Mouse (Mus musculus): ENCODE results near the gene Pradc1. TPM values are rescaled to one million over a fixed set of nuclear protein-coding genes. Genes with fewer than 3 reads are reported as not detected.

The Pradc1 gene
- polyA plus RNA-seq, 1 experiment: 44.0 TPM

DNA sequence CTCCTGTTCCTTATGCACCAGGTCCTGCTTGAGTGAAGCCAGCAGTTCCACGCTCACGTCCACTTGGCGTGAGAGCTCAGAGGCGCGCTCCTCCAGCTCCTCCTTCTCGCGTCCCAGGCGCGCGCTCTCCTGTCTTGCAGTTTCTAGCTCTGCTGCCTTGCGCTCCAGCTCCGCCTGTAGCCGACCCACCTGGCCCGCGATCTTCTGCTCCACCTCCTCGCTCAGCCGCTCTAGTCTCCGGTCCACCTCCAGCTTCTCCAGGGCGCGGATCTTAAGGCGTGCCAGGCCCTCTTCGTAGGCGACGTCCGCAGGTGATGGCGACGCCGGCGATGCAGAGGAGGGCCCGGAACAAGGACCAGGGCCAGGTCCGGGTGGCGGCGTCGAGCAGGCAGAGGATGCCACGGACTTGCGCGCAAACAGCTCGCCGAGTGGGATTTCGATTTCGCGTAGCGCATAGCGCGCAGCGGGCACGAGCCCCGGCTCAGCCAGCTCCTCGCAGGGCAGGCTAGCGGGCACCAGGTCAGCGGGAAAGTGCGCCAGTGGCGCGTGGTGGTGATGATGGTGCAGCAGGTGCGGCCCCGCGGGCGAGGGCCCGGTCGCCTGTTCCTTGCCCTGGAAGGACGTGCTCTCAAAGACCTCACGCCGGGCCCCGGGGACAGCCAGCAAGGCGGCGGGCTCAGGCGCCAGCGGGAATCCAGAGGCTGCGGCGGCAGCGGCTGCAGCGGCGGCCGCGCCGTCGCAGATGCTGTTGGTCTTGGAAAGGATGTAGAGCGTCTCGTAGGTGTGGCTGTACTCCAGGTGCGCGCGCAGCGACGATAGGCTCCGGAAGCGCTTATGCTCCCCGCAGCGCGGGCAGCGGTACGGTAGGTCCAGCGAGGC is 32.3 kb upstream of the Pradc1 start:
- H3K4me1 ChIP-seq (ENCODE audit: control insufficient read depth, insufficient read depth, low read length): peaks cover 11% of the 10 kb centered on the region
- no peak overlapping the region for H3K27ac ChIP-seq (ENCODE audit: insufficient read depth, low read length)
- TF ChIP-seq POLR2A (IDR thresholded peaks at IDR 0.05; ENCODE audit: extremely low read depth, insufficient read depth, low read length): no peak
- TF ChIP-seq CTCF (IDR thresholded peaks at IDR 0.05; ENCODE audit: extremely low read depth, insufficient read depth, low read length): no peak
- H3K4me3 ChIP-seq (ENCODE audit: insufficient read depth, low read length): no peak overlapping the region

GRCm38 (mm10) chr6:85480685-85481084 is 28.9 kb upstream of the Pradc1 start:
- Histone ChIP-seq H3K4me1 (ENCODE audit: control insufficient read depth, insufficient read depth, low read length) (peaks cover 7% of the 10 kb centered on the region), H3K27ac (ENCODE audit: insufficient read depth, low read length) (no peak overlapping the region), H3K4me3 (ENCODE audit: insufficient read depth, low read length) (no peak overlapping the region)
- TF ChIP-seq POLR2A (IDR thresholded peaks at IDR 0.05; ENCODE audit: extremely low read depth, insufficient read depth, low read length) (no peak), CTCF (IDR thresholded peaks at IDR 0.05; ENCODE audit: extremely low read depth, insufficient read depth, low read length) (no peak)

DNA sequence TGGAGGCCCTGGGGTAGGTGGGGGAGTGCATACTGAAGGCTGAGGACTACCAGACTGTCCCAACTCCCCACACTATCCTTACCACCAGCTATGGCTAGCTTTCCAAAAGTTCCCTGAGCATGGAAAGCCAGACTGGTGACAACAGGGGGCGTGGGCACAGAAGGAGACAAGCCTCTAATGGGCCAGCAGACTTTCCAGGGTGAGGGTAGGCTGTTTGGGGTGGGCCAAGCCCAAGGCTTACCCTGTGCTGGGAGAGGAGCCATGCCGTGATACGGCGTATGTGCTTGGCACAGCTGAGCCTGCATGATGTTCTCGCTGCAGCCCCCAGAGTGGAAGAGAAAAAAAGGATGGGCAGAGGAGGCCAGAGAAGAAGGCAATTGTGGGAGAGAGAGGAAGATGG is 28.2 kb upstream of the Pradc1 start:
- H3K4me1 ChIP-seq (ENCODE audit: control insufficient read depth, insufficient read depth, low read length): peaks cover 7% of the 10 kb centered on the region
- H3K27ac ChIP-seq (ENCODE audit: insufficient read depth, low read length): no peak overlapping the region
- H3K4me3 ChIP-seq (ENCODE audit: insufficient read depth, low read length): no peak overlapping the region
- TF ChIP-seq POLR2A (IDR thresholded peaks at IDR 0.05; ENCODE audit: extremely low read depth, insufficient read depth, low read length): no peak
- TF ChIP-seq CTCF (IDR thresholded peaks at IDR 0.05; ENCODE audit: extremely low read depth, insufficient read depth, low read length): no peak

- TF ChIP-seq CTCF (IDR thresholded peaks at IDR 0.05; ENCODE audit: extremely low read depth, insufficient read depth, low read length): no peak
- no peak for TF ChIP-seq POLR2A (IDR thresholded peaks at IDR 0.05; ENCODE audit: extremely low read depth, insufficient read depth, low read length)
- H3K27ac ChIP-seq (ENCODE audit: insufficient read depth, low read length): no peak overlapping the region
- H3K4me3 ChIP-seq (ENCODE audit: insufficient read depth, low read length): no peak overlapping the region
- peaks cover 9% of the 10 kb centered on the region for H3K4me1 ChIP-seq (ENCODE audit: control insufficient read depth, insufficient read depth, low read length)
These were observed 26.6 kb upstream of the Pradc1 start for GRCm38 (mm10) chr6:85478416-85478815.

- Histone ChIP-seq H3K27ac (ENCODE audit: insufficient read depth, low read length) (no peak overlapping the region), H3K4me3 (ENCODE audit: insufficient read depth, low read length) (no peak overlapping the region), H3K4me1 (ENCODE audit: control insufficient read depth, insufficient read depth, low read length) (peaks cover 6% of the 10 kb centered on the region; the same call in 1 of the 2 replicates)
- TF ChIP-seq CTCF (IDR thresholded peaks at IDR 0.05; ENCODE audit: extremely low read depth, insufficient read depth, low read length) (peak; percentile 51), POLR2A (IDR thresholded peaks at IDR 0.05; ENCODE audit: extremely low read depth, insufficient read depth, low read length) (no peak)
These were observed 25.7 kb upstream of the Pradc1 start for GRCm38 (mm10) chr6:85477366-85477917.

GRCm38 (mm10) chr6:85475581-85475980 is 23.8 kb upstream of the Pradc1 start:
- TF ChIP-seq CTCF (IDR thresholded peaks at IDR 0.05; ENCODE audit: extremely low read depth, insufficient read depth, low read length) (no peak), POLR2A (IDR thresholded peaks at IDR 0.05; ENCODE audit: extremely low read depth, insufficient read depth, low read length) (no peak)
- H3K27ac ChIP-seq (ENCODE audit: insufficient read depth, low read length): no peak overlapping the region

GRCm38 (mm10) chr6:85472542-85472941 is 20.8 kb upstream of the Pradc1 start:
- H3K4me3 ChIP-seq (ENCODE audit: insufficient read depth, low read length): no peak overlapping the region
- H3K27ac ChIP-seq (ENCODE audit: insufficient read depth, low read length): no peak overlapping the region
- H3K4me1 ChIP-seq (ENCODE audit: control insufficient read depth, insufficient read depth, low read length): peaks cover 2% of the 10 kb centered on the region; the same call in 1 of the 2 replicates
- TF ChIP-seq CTCF (IDR thresholded peaks at IDR 0.05; ENCODE audit: extremely low read depth, insufficient read depth, low read length) (no peak), POLR2A (IDR thresholded peaks at IDR 0.05; ENCODE audit: extremely low read depth, insufficient read depth, low read length) (no peak)

More at GRCm38 (mm10) chr6:85475581-85475980, 23.8 kb upstream of the Pradc1 start:
- no peak overlapping the region for H3K4me3 ChIP-seq (ENCODE audit: insufficient read depth, low read length)
- H3K4me1 ChIP-seq (ENCODE audit: control insufficient read depth, insufficient read depth, low read length): peaks cover 2% of the 10 kb centered on the region; the same call in 1 of the 2 replicates

DNA sequence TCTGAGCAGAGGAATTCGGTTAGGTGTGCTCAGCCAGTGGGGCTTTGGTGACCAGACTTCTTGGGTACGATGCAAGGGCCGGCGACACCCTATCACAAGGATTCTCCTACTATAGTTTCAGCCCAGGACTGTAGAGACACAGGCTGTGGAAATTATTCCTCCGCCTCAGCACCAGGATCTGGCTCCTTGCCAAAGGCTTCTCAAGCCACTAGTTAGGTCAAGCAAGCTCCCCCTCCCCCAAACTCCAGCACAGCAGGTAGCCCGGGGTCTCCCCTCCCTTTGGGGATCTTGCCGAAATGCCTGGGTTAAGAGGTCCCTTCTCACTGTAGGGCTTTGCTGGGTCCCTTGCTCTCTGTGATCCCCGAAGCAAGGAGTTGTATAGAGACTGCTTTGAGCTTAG is 20.2 kb upstream of the Pradc1 start:
- H3K27ac ChIP-seq (ENCODE audit: insufficient read depth, low read length): no peak overlapping the region
- no peak overlapping the region for H3K4me3 ChIP-seq (ENCODE audit: insufficient read depth, low read length)
- peaks cover 2% of the 10 kb centered on the region; the same call in 1 of the 2 replicates for H3K4me1 ChIP-seq (ENCODE audit: control insufficient read depth, insufficient read depth, low read length)
- no peak for TF ChIP-seq POLR2A (IDR thresholded peaks at IDR 0.05; ENCODE audit: extremely low read depth, insufficient read depth, low read length)
- no peak for TF ChIP-seq CTCF (IDR thresholded peaks at IDR 0.05; ENCODE audit: extremely low read depth, insufficient read depth, low read length)

DNA sequence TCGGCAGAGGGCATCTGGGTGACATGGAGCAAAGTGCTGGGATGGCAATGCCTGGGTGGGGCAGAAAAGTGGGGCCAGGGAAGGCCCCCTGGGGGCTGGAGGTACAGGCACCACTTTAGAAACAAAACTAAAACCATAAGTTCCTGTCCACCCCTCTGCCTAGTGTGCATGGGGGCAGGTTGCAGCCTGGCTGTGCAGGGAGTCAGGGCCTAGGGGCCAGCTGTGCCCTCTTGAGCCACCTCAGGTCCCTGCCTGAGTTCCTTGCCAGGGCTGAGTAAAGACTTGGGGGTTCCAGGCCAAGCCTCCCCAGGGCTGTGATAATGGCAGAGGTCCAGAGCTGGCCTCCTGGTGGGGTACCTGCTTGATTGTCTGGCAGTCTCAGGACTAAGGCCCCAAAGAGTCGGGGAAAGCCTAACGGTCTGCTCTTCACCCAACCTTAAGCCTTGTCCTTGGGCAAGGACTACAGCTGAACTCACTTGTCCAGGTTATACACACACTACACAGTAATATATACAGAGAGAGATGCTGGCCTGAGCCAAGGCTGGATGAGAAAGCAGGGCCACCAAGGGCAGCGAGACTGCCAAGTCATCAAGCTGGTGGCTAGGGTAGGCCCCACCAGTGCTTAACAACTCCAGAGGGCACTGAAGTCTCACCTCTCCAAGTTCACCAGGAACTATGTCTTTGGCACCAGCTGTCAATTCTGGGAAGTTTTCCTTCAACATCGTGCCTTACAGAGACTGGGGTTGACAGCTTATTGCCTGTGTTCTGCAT is 18.1 kb upstream of the Pradc1 start:
- Histone ChIP-seq H3K27ac (ENCODE audit: insufficient read depth, low read length) (no peak overlapping the region), H3K4me3 (ENCODE audit: insufficient read depth, low read length) (no peak overlapping the region), H3K4me1 (ENCODE audit: control insufficient read depth, insufficient read depth, low read length) (peaks cover 2% of the 10 kb centered on the region; the same call in 1 of the 2 replicates)
- TF ChIP-seq CTCF (IDR thresholded peaks at IDR 0.05; ENCODE audit: extremely low read depth, insufficient read depth, low read length) (no peak), POLR2A (IDR thresholded peaks at IDR 0.05; ENCODE audit: extremely low read depth, insufficient read depth, low read length) (no peak)

All from cortical plate, adult 2 months (tissue).